Mouse (Mus musculus) CH12.LX (cell line): ENCODE measurements around the gene 4930442H23Rik. TPM values are rescaled to one million over a fixed set of nuclear protein-coding genes. Genes with fewer than 3 reads are reported as not detected.

Experiments
- DNase-seq: peaks from one replicate; pipeline ENCODE4 v3.0.0-alpha.2; 2013; ENCODE audit errors: extremely low read depth
- H3K27ac ChIP-seq: 2 replicates; pipeline ENCODE4 v1.5.1; 2012; ENCODE audit warnings: low read depth, mild to moderate bottlenecking, control low read depth, moderate library complexity; ENCODE audit not compliant: insufficient read depth
- H3K27me3 ChIP-seq: replicated peaks from 2 replicates; pipeline ENCODE3; 2012; ENCODE audit warnings: inconsistent platforms
- H3K36me3 ChIP-seq, 2 experiments: replicated peaks in 1 of 2; 2 replicates each; pipeline versions ENCODE3 to v1.6.1; 2012; ENCODE audit warnings: inconsistent platforms in 1 of 2, low read length in 1 of 2, mild to moderate bottlenecking in 1 of 2, mixed read lengths in 1 of 2, moderate library complexity in 1 of 2; ENCODE audit not compliant: control insufficient read depth in 1 of 2, insufficient read depth in 1 of 2
- H3K4me1 ChIP-seq, 2 experiments: 2 replicates each; pipeline ENCODE4 v1.6.1; 2012; ENCODE audit warnings: inconsistent platforms in 1 of 2, moderate library complexity in 1 of 2; ENCODE audit not compliant: insufficient read depth in 2 of 2, control insufficient read depth in 1 of 2
- H3K4me2 ChIP-seq: 2 replicates; pipeline ENCODE4 v1.6.1; 2012; ENCODE audit warnings: low read depth, mild to moderate bottlenecking, control low read depth; ENCODE audit not compliant: poor library complexity, insufficient read depth, severe bottlenecking
- H3K4me3 ChIP-seq, 3 experiments: fragments of 150-350 bp in 1 of 3; sonication (generic) in 1 of 3; replicated peaks in 1 of 3; 2 replicates each; pipeline versions ENCODE3 to v1.5.1; 2011 to 2012; ENCODE audit warnings: low read depth in 2 of 3, low read length in 2 of 3, mild to moderate bottlenecking in 2 of 3, moderate library complexity in 2 of 3, control low read depth in 1 of 3, improper control_type of control experiment in 1 of 3, inconsistent platforms in 1 of 3, mixed read lengths in 1 of 3; ENCODE audit not compliant: poor library complexity in 1 of 3
- H3K79me2 ChIP-seq: replicated peaks from 2 replicates; pipeline ENCODE4 v1.6.1; 2012; ENCODE audit warnings: mild to moderate bottlenecking, moderate library complexity; ENCODE audit not compliant: control insufficient read depth, poor library complexity, insufficient read depth, severe bottlenecking; ENCODE audit errors: extremely low read depth
- H3K9ac ChIP-seq: 2 replicates; pipeline ENCODE4 v1.6.1; 2012; ENCODE audit warnings: low read depth, mild to moderate bottlenecking, control low read depth, moderate library complexity; ENCODE audit not compliant: insufficient read depth
- H3K9me3 ChIP-seq: replicated peaks from 2 replicates; pipeline ENCODE3; 2012; ENCODE audit warnings: low read length, inconsistent platforms, mixed read lengths
- BHLHE40 ChIP-seq: IDR thresholded peaks from 2 replicates; pipeline ENCODE4 v1.6.1; 2011; ENCODE audit warnings: mild to moderate bottlenecking, low read depth, low read length, improper control_type of control experiment
- CHD1 ChIP-seq: IDR thresholded peaks from 2 replicates; pipeline ENCODE4 v1.6.1; 2012; ENCODE audit warnings: low read depth, low read length, improper control_type of control experiment, inconsistent platforms
- GABPA ChIP-seq: IDR thresholded peaks from 2 replicates; pipeline ENCODE4 v1.6.1; 2012; ENCODE audit warnings: low read depth, low read length, improper control_type of control experiment, inconsistent platforms; ENCODE audit not compliant: insufficient replicate concordance
- IRF4 ChIP-seq: IDR thresholded peaks from 2 replicates; pipeline ENCODE4 v1.6.1; 2014; ENCODE audit warnings: low read depth, mild to moderate bottlenecking, inconsistent platforms, low read length, improper control_type of control experiment
- JUN ChIP-seq: IDR thresholded peaks from 2 replicates; pipeline ENCODE4 v1.6.1; 2011; ENCODE audit warnings: low read depth, mild to moderate bottlenecking, low read length, improper control_type of control experiment, moderate library complexity; ENCODE audit not compliant: insufficient read depth
- MAFK ChIP-seq: IDR thresholded peaks from 2 replicates; pipeline ENCODE4 v1.6.1; 2011; ENCODE audit warnings: low read length, improper control_type of control experiment; ENCODE audit not compliant: insufficient replicate concordance
- MAZ ChIP-seq: IDR thresholded peaks from 2 replicates; pipeline ENCODE4 v1.6.1; 2012; ENCODE audit warnings: low read depth, mild to moderate bottlenecking, inconsistent platforms, low read length, improper control_type of control experiment, moderate library complexity
- MXI1 ChIP-seq: IDR thresholded peaks from 2 replicates; pipeline ENCODE4 v1.6.1; 2011; ENCODE audit warnings: mild to moderate bottlenecking, low read depth, low read length, improper control_type of control experiment
- MYC ChIP-seq: IDR thresholded peaks from 2 replicates; pipeline ENCODE4 v1.6.1; 2011; ENCODE audit warnings: low read depth, mild to moderate bottlenecking, improper control_type of control experiment, low read length
- NELFE ChIP-seq: IDR thresholded peaks from 2 replicates; pipeline ENCODE4 v1.6.1; 2011; ENCODE audit warnings: low read depth, low read length, improper control_type of control experiment
- PAX5 ChIP-seq: IDR thresholded peaks from 2 replicates; pipeline ENCODE4 v1.6.1; 2012; ENCODE audit warnings: low read length, inconsistent platforms, mixed read lengths
- POLR2A ChIP-seq: IDR thresholded peaks from 2 replicates; pipeline ENCODE4 v1.6.1; 2011; ENCODE audit warnings: low read depth, mild to moderate bottlenecking, improper control_type of control experiment, low read length
- RAD21 ChIP-seq: IDR thresholded peaks from 2 replicates; pipeline ENCODE4 v1.6.1; 2011; ENCODE audit warnings: low read depth, mild to moderate bottlenecking, low read length, improper control_type of control experiment, moderate library complexity
- RCOR1 ChIP-seq: conservative IDR thresholded peaks from 2 replicates; pipeline ENCODE4 v1.6.1; 2012; ENCODE audit warnings: low read depth, mild to moderate bottlenecking, inconsistent platforms, low read length, improper control_type of control experiment
- TBP ChIP-seq: conservative IDR thresholded peaks from 2 replicates; pipeline ENCODE4 v1.6.1; 2011; ENCODE audit warnings: low read depth, low read length, improper control_type of control experiment
- TCF12 ChIP-seq: IDR thresholded peaks from 2 replicates; pipeline ENCODE4 v1.6.1; 2014; ENCODE audit warnings: low read depth, mild to moderate bottlenecking, inconsistent platforms, low read length, improper control_type of control experiment
- UBTF ChIP-seq: IDR thresholded peaks from 2 replicates; pipeline ENCODE4 v1.6.1; 2012; ENCODE audit warnings: low read depth, mild to moderate bottlenecking, inconsistent platforms, low read length, improper control_type of control experiment, moderate library complexity
- USF2 ChIP-seq: conservative IDR thresholded peaks from 2 replicates; pipeline ENCODE4 v1.6.1; 2011; ENCODE audit warnings: low read depth, low read length, improper control_type of control experiment
- ZKSCAN1 ChIP-seq: IDR thresholded peaks from 2 replicates; pipeline ENCODE4 v1.6.1; 2012; ENCODE audit warnings: low read depth, inconsistent platforms, low read length, improper control_type of control experiment, borderline replicate concordance
- dilution Hi-C: fragments of 300-500 bp; cut with MboI; formaldehyde crosslinking; loops from 2 replicates; pipeline ENCODE4 v1.14.3; 2020; ENCODE audit warnings: low sequenced_read_pairs; ENCODE audit not compliant: extremely low pct_unique_long_range_greater_than_20kb, extremely low pct_ligation_motif_present
- in situ Hi-C: fragments of 300-500 bp; cut with MboI; formaldehyde crosslinking; loops from 3 replicates; pipeline ENCODE4 v1.14.3; 2019; ENCODE audit warnings: low sequenced_read_pairs, low pct_ligation_motif_present, low pct_unique_long_range_greater_than_20kb, mixed read lengths
- polyA plus RNA-seq: library from polyadenylated mRNA; unstranded; fragments of >175 nt; gene quantifications from 2 replicates; pipeline ENCODE4 v1.2.1, GENCODE M21; 2012; ENCODE audit warnings: low read depth; ENCODE audit not compliant: insufficient read length
- total RNA-seq, 2 experiments: library from RNA; depleted of rRNA; stranded (reverse); fragments of 300-350 nt in 1 of 2; fragments of >200 nt in 1 of 2; gene quantifications; 2 replicates each; pipeline ENCODE4 v1.2.3; 2012 to 2014

4930442H23Rik gene
- total and polyA plus RNA-seq, 3 experiments, result 0.27 TPM; not detected in 2

GRCm38 (mm10) chr10:81202978-81203720 lies 19.5 kb upstream of the 4930442H23Rik start:
- in situ Hi-C loops, result loop anchor here (5.0 kb wide), 1 partner anchor 34 kb away; no protein-coding TSS in a partner anchor
- Histone ChIP-seq H3K4me3 (no peak overlapping the region), H3K9ac (no peak overlapping the region), H3K4me2 (no peak overlapping the region), H3K27ac (no peak overlapping the region), H3K9me3 (peaks cover 10% of the 10 kb centered on the region), H3K36me3 (no peaks in the 10 kb centered on the region), H3K27me3 (no peaks in the 10 kb centered on the region), H3K79me2 (no peaks in the 10 kb centered on the region), H3K4me1 (peaks cover 27 to 41% of the 10 kb centered on the region in 2 experiments)
- TF ChIP-seq POLR2A (no peak), PAX5 (no peak), RAD21 (peak; percentile 11), NELFE (no peak)
- no peak for DNase-seq
- dilution Hi-C loops, result no loop called here

GRCm38 (mm10) chr10:81201807-81202758 lies 18.4 kb upstream of the 4930442H23Rik start, which contains the start of gene Nmrk2:
Gene Nmrk2 (minus strand): TSS chr10:81202051.
- dilution Hi-C loops (no loop called here), in situ Hi-C loops (loop anchor here (5.0 kb wide), 1 partner anchor 35 kb away; no protein-coding TSS in a partner anchor)
- no peaks in the 10 kb centered on the region for H3K27me3 ChIP-seq
- H3K36me3 ChIP-seq, result no peaks in the 10 kb centered on the region
- DNase-seq, result no peak
- H3K4me1 ChIP-seq, result peaks cover 31 to 47% of the 10 kb centered on the region in 2 experiments
- no peak within 1 kb of the TSS for H3K4me2 ChIP-seq
- no peak within 1 kb of the TSS for H3K9ac ChIP-seq
- no peak within 1 kb of the TSS for H3K4me3 ChIP-seq
- H3K27ac ChIP-seq, result no peak within 1 kb of the TSS
- TF ChIP-seq NELFE (no peak), IRF4 (no peak), MYC (no peak), POLR2A (no peak), MAFK (no peak), TCF12 (no peak), TBP (no peak), ZKSCAN1 (no peak), MXI1 (no peak), BHLHE40 (peak; percentile 43; the same call in 1 of the 2 replicates), UBTF (no peak), GABPA (no peak), MAZ (0 out of 2 replicates have a peak, but pooled peaks have one; percentile 22), JUN (no peak), RCOR1 (no peak), USF2 (no peak), CHD1 (no peak)
- TF ChIP-seq, all 38 proteins: peak for 2
- H3K9me3 ChIP-seq, result peaks cover 10% of the 10 kb centered on the region
- H3K79me2 ChIP-seq, result no peaks in the 10 kb centered on the region
